Mouse (Mus musculus): Measurements from ENCODE around the gene Plcd3. TPM values are rescaled to one million over a fixed set of nuclear protein-coding genes. Genes with fewer than 3 reads are reported as not detected.

The Plcd3 gene
- polyA plus RNA-seq, 1 experiment from 2014 or later, result 1.7 TPM

GRCm38 (mm10) chr11:103093862-103094833 is 7.3 kb downstream of the Plcd3 start:
- H3K36me3 ChIP-seq, result no peaks in the 10 kb centered on the region
- WGBS, result 70% methylated on average over 20 of the region's 20 CpGs
- H3K9ac ChIP-seq, result no peak overlapping the region
- H3K4me1 ChIP-seq, result no peaks in the 10 kb centered on the region
- no peaks in the 10 kb centered on the region for H3K9me3 ChIP-seq (replicated peaks)
- peaks cover 30% of the 10 kb centered on the region for H3K27me3 ChIP-seq
- H3K27ac ChIP-seq, result no peak overlapping the region
- no peak for ATAC-seq (ENCODE audit: low FRiP score)
- H3K4me3 ChIP-seq, result no peak overlapping the region
- no peak overlapping the region for H3K4me2 ChIP-seq (replicated peaks)

- H3K9ac ChIP-seq, result no peak overlapping the region
- H3K27ac ChIP-seq, result no peak overlapping the region
- WGBS, result 96% methylated on average over 7 of the region's 7 CpGs
- no peak for ATAC-seq (ENCODE audit: low FRiP score)
- H3K27me3 ChIP-seq, result peaks cover 22% of the 10 kb centered on the region
- no peaks in the 10 kb centered on the region for H3K4me1 ChIP-seq
- H3K9me3 ChIP-seq (replicated peaks), result no peaks in the 10 kb centered on the region
- H3K36me3 ChIP-seq, result no peaks in the 10 kb centered on the region
- no peak overlapping the region for H3K4me2 ChIP-seq (replicated peaks)
- no peak overlapping the region for H3K4me3 ChIP-seq
These were observed 8.2 kb downstream of the Plcd3 start for GRCm38 (mm10) chr11:103093306-103093705.

GRCm38 (mm10) chr11:103081631-103082030 is 19.8 kb downstream of the Plcd3 start:
- no peak overlapping the region for H3K4me2 ChIP-seq (replicated peaks)
- no peaks in the 10 kb centered on the region for H3K36me3 ChIP-seq
- H3K27me3 ChIP-seq, result peaks cover 51% of the 10 kb centered on the region
- no peak overlapping the region for H3K27ac ChIP-seq
- no peak overlapping the region for H3K9ac ChIP-seq
- peaks cover 11% of the 10 kb centered on the region for H3K4me1 ChIP-seq
- no peak for ATAC-seq (ENCODE audit: low FRiP score)
- no peaks in the 10 kb centered on the region for H3K9me3 ChIP-seq (replicated peaks)
- H3K4me3 ChIP-seq, result no peak overlapping the region
- 48% methylated on average over 6 of the region's 6 CpGs for WGBS

DNA sequence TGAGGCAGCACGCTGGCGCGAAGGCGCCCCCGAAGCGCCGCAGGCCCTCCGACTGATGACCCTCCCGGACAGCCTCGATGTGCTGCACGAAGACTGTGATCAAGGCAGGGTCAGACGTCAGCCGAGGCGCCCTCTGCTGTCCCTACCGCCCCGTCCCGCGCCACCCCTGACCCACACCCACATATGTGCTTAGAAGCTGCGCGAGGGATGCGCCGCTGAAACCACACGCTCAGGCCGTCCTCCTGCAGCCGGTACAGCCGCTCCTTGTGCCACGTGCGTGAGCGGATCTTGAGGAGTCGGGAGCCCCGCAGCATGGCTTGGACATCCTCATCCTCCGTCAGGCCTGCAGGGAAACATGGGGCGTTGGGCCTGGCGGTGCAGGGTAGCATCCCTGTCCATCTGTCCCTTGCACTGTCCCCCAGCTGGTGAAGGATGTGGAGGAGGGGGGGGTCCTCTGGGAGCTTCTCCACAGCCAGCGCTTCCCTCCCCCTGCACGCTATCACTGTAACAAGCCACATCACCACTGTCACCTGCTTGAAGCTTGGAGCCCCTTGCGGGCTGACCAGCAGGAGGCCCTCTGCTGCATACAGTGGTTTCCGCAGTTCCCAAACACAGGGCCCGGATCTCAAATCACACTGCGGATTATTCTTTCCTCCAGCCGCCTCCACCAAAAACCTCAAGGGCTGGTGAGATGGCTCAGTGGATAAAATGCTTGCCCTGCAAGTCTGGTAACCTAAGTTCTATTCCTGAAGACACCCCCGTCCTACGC is 21.0 kb downstream of the Plcd3 start:
- Histone ChIP-seq H3K36me3 (no peaks in the 10 kb centered on the region), H3K9me3 (replicated peaks) (no peaks in the 10 kb centered on the region), H3K27me3 (peaks cover 51% of the 10 kb centered on the region), H3K27ac (no peak overlapping the region), H3K9ac (peak overlapping the region; percentile 50), H3K4me3 (peak overlapping the region; percentile 30), H3K4me1 (peaks cover 11% of the 10 kb centered on the region), H3K4me2 (replicated peaks) (peak overlapping the region; percentile 57)
- WGBS, result 1% methylated on average over 43 of the region's 43 CpGs
- peak; percentile 52; the same call in 1 of the 2 replicates for ATAC-seq (ENCODE audit: low FRiP score)

GRCm38 (mm10) chr11:103078131-103078530 is 23.3 kb downstream of the Plcd3 start:
- Histone ChIP-seq H3K4me3 (no peak overlapping the region), H3K27ac (no peak overlapping the region), H3K9ac (no peak overlapping the region), H3K4me1 (peaks cover 20% of the 10 kb centered on the region), H3K4me2 (replicated peaks) (no peak overlapping the region), H3K27me3 (peaks cover 50% of the 10 kb centered on the region), H3K36me3 (no peaks in the 10 kb centered on the region), H3K9me3 (replicated peaks) (no peaks in the 10 kb centered on the region)
- no peak for ATAC-seq (ENCODE audit: low FRiP score)
- 80% methylated on average over 11 of the region's 11 CpGs for WGBS

- WGBS, result 80% methylated on average over 8 of the region's 8 CpGs
These were observed 24.9 kb downstream of the Plcd3 start for GRCm38 (mm10) chr11:103076581-103076980.

GRCm38 (mm10) chr11:103076010-103076409 is 25.4 kb downstream of the Plcd3 start:
- Histone ChIP-seq H3K9me3 (replicated peaks) (no peaks in the 10 kb centered on the region), H3K36me3 (no peaks in the 10 kb centered on the region), H3K27me3 (peaks cover 29% of the 10 kb centered on the region), H3K4me1 (peaks cover 20% of the 10 kb centered on the region), H3K4me2 (replicated peaks) (no peak overlapping the region), H3K4me3 (no peak overlapping the region), H3K9ac (no peak overlapping the region), H3K27ac (no peak overlapping the region)
- ATAC-seq (ENCODE audit: low FRiP score), result no peak
- 91% methylated on average over 7 of the region's 7 CpGs for WGBS

More at GRCm38 (mm10) chr11:103076581-103076980, 24.9 kb downstream of the Plcd3 start:
- H3K36me3 ChIP-seq, result no peaks in the 10 kb centered on the region
- no peak for ATAC-seq (ENCODE audit: low FRiP score)
- no peak overlapping the region for H3K27ac ChIP-seq
- H3K27me3 ChIP-seq, result peaks cover 35% of the 10 kb centered on the region
- H3K4me1 ChIP-seq, result peaks cover 20% of the 10 kb centered on the region
- H3K4me2 ChIP-seq (replicated peaks), result no peak overlapping the region
- no peaks in the 10 kb centered on the region for H3K9me3 ChIP-seq (replicated peaks)
- no peak overlapping the region for H3K4me3 ChIP-seq
- H3K9ac ChIP-seq, result no peak overlapping the region

- Histone ChIP-seq H3K4me2 (replicated peaks) (no peak overlapping the region), H3K9ac (no peak overlapping the region), H3K9me3 (replicated peaks) (no peaks in the 10 kb centered on the region), H3K36me3 (no peaks in the 10 kb centered on the region), H3K27ac (no peak overlapping the region), H3K4me1 (peaks cover 9% of the 10 kb centered on the region), H3K27me3 (peaks cover 18% of the 10 kb centered on the region), H3K4me3 (no peak overlapping the region)
- no peak for ATAC-seq (ENCODE audit: low FRiP score)
- WGBS, result 27% methylated on average over 10 of the region's 10 CpGs
These were observed 26.6 kb downstream of the Plcd3 start for GRCm38 (mm10) chr11:103074796-103075323.

GRCm38 (mm10) chr11:103074121-103074650 is 27.3 kb downstream of the Plcd3 start:
- Histone ChIP-seq H3K9ac (no peak overlapping the region), H3K27ac (no peak overlapping the region), H3K4me3 (no peak overlapping the region), H3K36me3 (peaks cover 5% of the 10 kb centered on the region; the same call in 1 of the 2 replicates), H3K27me3 (peaks cover 11% of the 10 kb centered on the region), H3K4me1 (peaks cover 9% of the 10 kb centered on the region; the same call in 1 of the 2 replicates), H3K4me2 (replicated peaks) (no peak overlapping the region), H3K9me3 (replicated peaks) (no peaks in the 10 kb centered on the region)
- no peak for ATAC-seq (ENCODE audit: low FRiP score)
- WGBS, result 56% methylated on average over 10 of the region's 10 CpGs

DNA sequence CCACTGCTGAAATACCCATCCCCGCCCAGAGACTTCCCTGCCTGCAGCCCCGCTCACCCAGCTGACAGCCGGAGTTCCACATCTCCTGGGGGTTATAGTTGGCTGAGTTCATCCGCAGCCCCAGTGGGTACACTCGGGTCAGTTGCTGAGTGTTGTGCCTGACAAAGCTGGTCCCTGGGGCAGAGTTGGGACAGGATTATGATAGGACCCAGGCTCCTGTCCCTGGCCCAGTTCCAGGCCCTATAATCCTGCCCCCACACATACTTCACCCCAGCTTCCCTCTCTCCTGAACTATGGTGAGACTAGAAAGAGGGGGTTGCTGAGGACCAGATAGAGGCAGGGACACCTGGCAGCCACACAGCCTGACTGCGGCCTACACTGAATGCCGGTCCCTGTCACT is 27.8 kb downstream of the Plcd3 start:
- Histone ChIP-seq H3K27ac (no peak overlapping the region), H3K36me3 (peaks cover 10% of the 10 kb centered on the region), H3K27me3 (peaks cover 6% of the 10 kb centered on the region; the same call in 1 of the 2 replicates), H3K4me3 (no peak overlapping the region), H3K9ac (no peak overlapping the region), H3K9me3 (replicated peaks) (no peaks in the 10 kb centered on the region), H3K4me2 (replicated peaks) (no peak overlapping the region), H3K4me1 (peaks cover 9% of the 10 kb centered on the region; the same call in 1 of the 2 replicates)
- WGBS, result 88% methylated on average over 7 of the region's 7 CpGs
- ATAC-seq (ENCODE audit: low FRiP score), result no peak

- H3K27me3 ChIP-seq, result no peaks in the 10 kb centered on the region
- peaks cover 9% of the 10 kb centered on the region; the same call in 1 of the 2 replicates for H3K4me1 ChIP-seq
- H3K9ac ChIP-seq, result no peak overlapping the region
- H3K36me3 ChIP-seq, result peaks cover 43% of the 10 kb centered on the region
- H3K4me2 ChIP-seq (replicated peaks), result no peak overlapping the region
- no peaks in the 10 kb centered on the region for H3K9me3 ChIP-seq (replicated peaks)
- no peak for ATAC-seq (ENCODE audit: low FRiP score)
- H3K27ac ChIP-seq, result no peak overlapping the region
- H3K4me3 ChIP-seq, result no peak overlapping the region
- 90% methylated on average over 10 of the region's 10 CpGs for WGBS
These were observed 31.1 kb downstream of the Plcd3 start for GRCm38 (mm10) chr11:103070322-103070880.

Measured in hindbrain, embryonic 12.5 days (tissue).